Mouse (Mus musculus): ENCODE data around the gene Fzr1. TPM values are rescaled to one million over a fixed set of nuclear protein-coding genes. Genes with fewer than 3 reads are reported as not detected.

The Fzr1 gene
- polyA plus RNA-seq, 1 experiment = 61.6 TPM

GRCm38 (mm10) chr10:81417227-81418215, 39.2 kb upstream of the Fzr1 start:
- peaks cover 100% of the 10 kb centered on the region for H3K79me2 ChIP-seq (ENCODE audit: control insufficient read depth, insufficient read depth)
- peak overlapping the region; percentile 59 for H3ac ChIP-seq (ENCODE audit: control insufficient read depth, insufficient read length, low read depth)
- no peak overlapping the region for H3K4me3 ChIP-seq (ENCODE audit: insufficient read depth, poor library complexity, severe bottlenecking)
- no peaks in the 10 kb centered on the region for H3K27me3 ChIP-seq (ENCODE audit: control insufficient read depth, insufficient read depth, insufficient read length)
- peaks cover 87% of the 10 kb centered on the region for H3K36me3 ChIP-seq (ENCODE audit: control insufficient read depth, insufficient read depth)
- TF ChIP-seq CEBPB (IDR thresholded peaks at IDR 0.05; ENCODE audit: low read depth) (no peak), MYOD1 (IDR thresholded peaks at IDR 0.05; ENCODE audit: control insufficient read depth, insufficient read length, low read depth) (no peak), MAX (IDR thresholded peaks at IDR 0.05) (no peak), MYOG (IDR thresholded peaks at IDR 0.05; ENCODE audit: control insufficient read depth, extremely low read depth, insufficient read length) (no peak), USF1 (IDR thresholded peaks at IDR 0.05; ENCODE audit: low read depth) (no peak), CTCF (IDR thresholded peaks at IDR 0.05; ENCODE audit: control insufficient read depth, insufficient read depth, insufficient read length) (no peak), FOSL1 (IDR thresholded peaks at IDR 0.05; ENCODE audit: insufficient read depth, low read length, poor library complexity, severe bottlenecking) (no peak)
- H3K79me3 ChIP-seq (ENCODE audit: low read depth) = peaks cover 93% of the 10 kb centered on the region

- H3ac ChIP-seq (ENCODE audit: control insufficient read depth, insufficient read length, low read depth) = no peak overlapping the region
- H3K4me3 ChIP-seq (ENCODE audit: insufficient read depth, poor library complexity, severe bottlenecking) = no peak overlapping the region
- H3K79me3 ChIP-seq (ENCODE audit: low read depth) = peaks cover 85% of the 10 kb centered on the region
- H3K27me3 ChIP-seq (ENCODE audit: control insufficient read depth, insufficient read depth, insufficient read length) = no peaks in the 10 kb centered on the region
- H3K79me2 ChIP-seq (ENCODE audit: control insufficient read depth, insufficient read depth) = peaks cover 100% of the 10 kb centered on the region
- H3K36me3 ChIP-seq (ENCODE audit: control insufficient read depth, insufficient read depth) = peaks cover 86% of the 10 kb centered on the region
- TF ChIP-seq CTCF (IDR thresholded peaks at IDR 0.05; ENCODE audit: control insufficient read depth, insufficient read depth, insufficient read length) (peak; percentile 31), CEBPB (IDR thresholded peaks at IDR 0.05; ENCODE audit: low read depth) (no peak), MAX (IDR thresholded peaks at IDR 0.05) (peak; percentile 100), MYOG (IDR thresholded peaks at IDR 0.05; ENCODE audit: control insufficient read depth, extremely low read depth, insufficient read length) (no peak), MYOD1 (IDR thresholded peaks at IDR 0.05; ENCODE audit: control insufficient read depth, insufficient read length, low read depth) (peak; percentile 81), FOSL1 (IDR thresholded peaks at IDR 0.05; ENCODE audit: insufficient read depth, low read length, poor library complexity, severe bottlenecking) (no peak), USF1 (IDR thresholded peaks at IDR 0.05; ENCODE audit: low read depth) (no peak)
These were observed 38.4 kb upstream of the Fzr1 start for GRCm38 (mm10) chr10:81416581-81417226.

- Histone ChIP-seq H3K36me3 (ENCODE audit: control insufficient read depth, insufficient read depth) (peaks cover 86% of the 10 kb centered on the region), H3K4me3 (ENCODE audit: insufficient read depth, poor library complexity, severe bottlenecking) (no peak overlapping the region), H3K27me3 (ENCODE audit: control insufficient read depth, insufficient read depth, insufficient read length) (no peaks in the 10 kb centered on the region), H3K79me2 (ENCODE audit: control insufficient read depth, insufficient read depth) (peaks cover 100% of the 10 kb centered on the region), H3K79me3 (ENCODE audit: low read depth) (peaks cover 79% of the 10 kb centered on the region), H3ac (ENCODE audit: control insufficient read depth, insufficient read length, low read depth) (no peak overlapping the region)
- TF ChIP-seq USF1 (IDR thresholded peaks at IDR 0.05; ENCODE audit: low read depth) (no peak), CEBPB (IDR thresholded peaks at IDR 0.05; ENCODE audit: low read depth) (no peak), MAX (IDR thresholded peaks at IDR 0.05) (no peak), FOSL1 (IDR thresholded peaks at IDR 0.05; ENCODE audit: insufficient read depth, low read length, poor library complexity, severe bottlenecking) (no peak), CTCF (IDR thresholded peaks at IDR 0.05; ENCODE audit: control insufficient read depth, insufficient read depth, insufficient read length) (no peak), MYOG (IDR thresholded peaks at IDR 0.05; ENCODE audit: control insufficient read depth, extremely low read depth, insufficient read length) (no peak), MYOD1 (IDR thresholded peaks at IDR 0.05; ENCODE audit: control insufficient read depth, insufficient read length, low read depth) (no peak)
These were observed 37.4 kb upstream of the Fzr1 start for GRCm38 (mm10) chr10:81415549-81416310.

- H3K36me3 ChIP-seq (ENCODE audit: control insufficient read depth, insufficient read depth) = peaks cover 86% of the 10 kb centered on the region
- H3K27me3 ChIP-seq (ENCODE audit: control insufficient read depth, insufficient read depth, insufficient read length) = no peaks in the 10 kb centered on the region
- no peak overlapping the region for H3K4me3 ChIP-seq (ENCODE audit: insufficient read depth, poor library complexity, severe bottlenecking)
These were observed 36.8 kb upstream of the Fzr1 start for GRCm38 (mm10) chr10:81415146-81415545.

GRCm38 (mm10) chr10:81414682-81415081, 36.4 kb upstream of the Fzr1 start:
- peaks cover 76% of the 10 kb centered on the region for H3K79me3 ChIP-seq (ENCODE audit: low read depth)
- H3K79me2 ChIP-seq (ENCODE audit: control insufficient read depth, insufficient read depth) = peaks cover 100% of the 10 kb centered on the region
- no peak overlapping the region for H3ac ChIP-seq (ENCODE audit: control insufficient read depth, insufficient read length, low read depth)
- H3K27me3 ChIP-seq (ENCODE audit: control insufficient read depth, insufficient read depth, insufficient read length) = no peaks in the 10 kb centered on the region
- TF ChIP-seq CEBPB (IDR thresholded peaks at IDR 0.05; ENCODE audit: low read depth) (no peak), MYOG (IDR thresholded peaks at IDR 0.05; ENCODE audit: control insufficient read depth, extremely low read depth, insufficient read length) (no peak), MYOD1 (IDR thresholded peaks at IDR 0.05; ENCODE audit: control insufficient read depth, insufficient read length, low read depth) (no peak), CTCF (IDR thresholded peaks at IDR 0.05; ENCODE audit: control insufficient read depth, insufficient read depth, insufficient read length) (no peak), FOSL1 (IDR thresholded peaks at IDR 0.05; ENCODE audit: insufficient read depth, low read length, poor library complexity, severe bottlenecking) (no peak), MAX (IDR thresholded peaks at IDR 0.05) (no peak), USF1 (IDR thresholded peaks at IDR 0.05; ENCODE audit: low read depth) (no peak)
- peaks cover 86% of the 10 kb centered on the region for H3K36me3 ChIP-seq (ENCODE audit: control insufficient read depth, insufficient read depth)
- H3K4me3 ChIP-seq (ENCODE audit: insufficient read depth, poor library complexity, severe bottlenecking) = no peak overlapping the region

More at GRCm38 (mm10) chr10:81415146-81415545, 36.8 kb upstream of the Fzr1 start:
- H3ac ChIP-seq (ENCODE audit: control insufficient read depth, insufficient read length, low read depth) = no peak overlapping the region
- TF ChIP-seq MYOD1 (IDR thresholded peaks at IDR 0.05; ENCODE audit: control insufficient read depth, insufficient read length, low read depth) (no peak), MYOG (IDR thresholded peaks at IDR 0.05; ENCODE audit: control insufficient read depth, extremely low read depth, insufficient read length) (no peak), CTCF (IDR thresholded peaks at IDR 0.05; ENCODE audit: control insufficient read depth, insufficient read depth, insufficient read length) (no peak), CEBPB (IDR thresholded peaks at IDR 0.05; ENCODE audit: low read depth) (no peak), MAX (IDR thresholded peaks at IDR 0.05) (no peak), FOSL1 (IDR thresholded peaks at IDR 0.05; ENCODE audit: insufficient read depth, low read length, poor library complexity, severe bottlenecking) (no peak), USF1 (IDR thresholded peaks at IDR 0.05; ENCODE audit: low read depth) (no peak)
- peaks cover 77% of the 10 kb centered on the region for H3K79me3 ChIP-seq (ENCODE audit: low read depth)
- peaks cover 100% of the 10 kb centered on the region for H3K79me2 ChIP-seq (ENCODE audit: control insufficient read depth, insufficient read depth)

Data from C2C12 (cell line).